Mouse (Mus musculus): ENCODE measurements at regions not wholly inside any gene's neighbourhood (a gene's known extent, or its start where the extent isn't known, plus 50 kb on each side); places are given as distances from the start of the nearest gene placed in this dataset.
A peak's percentile ranks its signal among the peaks of the same experiment; 100 is the strongest.

DNA sequence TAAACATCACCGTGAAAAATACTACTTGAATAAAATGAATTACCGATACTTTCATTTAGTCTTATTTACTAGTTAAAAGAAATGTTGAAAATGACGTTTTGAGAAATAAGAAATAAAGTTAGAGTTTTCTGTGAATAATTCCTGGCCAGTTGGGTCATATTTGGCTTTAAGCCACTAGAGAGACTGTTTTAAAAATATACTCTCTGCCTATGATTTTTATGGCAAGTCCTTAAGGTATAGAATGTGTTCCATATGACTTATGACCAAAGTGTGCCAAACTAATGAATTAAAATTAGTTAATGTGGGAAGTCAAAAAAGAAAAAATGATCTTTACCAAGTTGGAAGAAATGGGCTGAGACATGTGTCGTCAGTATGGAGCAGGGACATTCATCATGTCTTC lies 354.2 kb upstream of the Col3a1 start:
- DNase-seq (ENCODE audit: low spot score in 2 of 2): no peak

DNA sequence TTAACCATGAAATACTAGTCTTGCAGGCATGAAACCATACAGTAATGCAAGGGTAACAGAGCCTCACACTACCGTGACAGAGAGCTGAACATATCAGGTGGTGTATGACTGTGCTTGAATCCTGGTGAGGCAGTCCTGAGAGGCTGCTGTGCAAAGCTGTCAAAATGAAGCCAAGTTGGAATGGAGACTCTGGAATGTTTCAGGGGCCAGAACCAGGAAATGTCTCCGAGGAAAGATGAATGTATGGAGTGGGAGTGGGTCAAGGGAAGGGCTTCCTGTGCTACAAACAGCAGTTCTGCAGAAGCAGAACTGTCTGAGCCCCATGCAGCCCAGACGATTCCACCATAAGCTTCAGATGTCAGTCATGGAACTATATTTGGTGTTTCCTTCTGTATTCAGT lies 324.2 kb upstream of the Col3a1 start:
- DNase-seq (ENCODE audit: low spot score in 2 of 2): no peak

DNA sequence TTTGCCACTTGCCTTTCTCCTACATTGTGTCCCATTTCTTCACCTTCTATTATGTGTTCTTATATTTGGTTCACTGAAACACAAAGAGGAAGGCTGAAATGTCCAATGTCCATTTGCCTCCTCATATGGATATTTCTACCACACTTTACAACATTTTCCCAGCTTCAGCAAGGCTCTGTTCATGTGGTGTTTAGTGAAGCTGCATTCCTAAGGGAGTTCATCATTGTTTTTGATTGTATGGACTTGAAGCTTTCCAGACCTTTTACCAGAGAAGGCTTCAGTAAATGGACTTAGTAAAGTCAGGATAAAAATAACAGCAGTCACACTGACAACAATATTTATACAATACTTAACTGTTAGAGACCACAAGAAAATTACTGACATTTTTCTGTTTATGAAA lies 290.8 kb upstream of the Col3a1 start:
- no peak for DNase-seq (ENCODE audit: low spot score in 2 of 2)

DNA sequence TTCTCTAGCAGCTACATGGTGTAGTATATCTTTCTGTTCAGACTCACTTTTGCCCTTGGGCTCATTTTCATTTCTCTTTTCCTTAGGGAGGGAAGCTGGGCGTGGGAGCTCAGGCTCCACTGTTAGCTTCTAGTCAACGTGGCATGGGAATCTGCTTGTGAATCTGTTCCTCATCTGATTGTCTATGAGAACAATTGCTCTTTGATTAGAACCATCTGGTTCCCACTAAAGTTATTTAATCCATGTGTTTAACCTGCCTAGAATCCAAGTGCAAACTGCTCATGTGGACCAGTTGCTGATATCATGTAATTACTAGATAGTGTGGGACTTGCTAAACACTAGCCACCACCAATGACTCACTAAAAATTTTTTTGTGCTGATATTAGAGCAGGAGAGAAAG lies 290.1 kb upstream of the Col3a1 start:
- no peak for DNase-seq (ENCODE audit: low spot score in 2 of 2)

DNA sequence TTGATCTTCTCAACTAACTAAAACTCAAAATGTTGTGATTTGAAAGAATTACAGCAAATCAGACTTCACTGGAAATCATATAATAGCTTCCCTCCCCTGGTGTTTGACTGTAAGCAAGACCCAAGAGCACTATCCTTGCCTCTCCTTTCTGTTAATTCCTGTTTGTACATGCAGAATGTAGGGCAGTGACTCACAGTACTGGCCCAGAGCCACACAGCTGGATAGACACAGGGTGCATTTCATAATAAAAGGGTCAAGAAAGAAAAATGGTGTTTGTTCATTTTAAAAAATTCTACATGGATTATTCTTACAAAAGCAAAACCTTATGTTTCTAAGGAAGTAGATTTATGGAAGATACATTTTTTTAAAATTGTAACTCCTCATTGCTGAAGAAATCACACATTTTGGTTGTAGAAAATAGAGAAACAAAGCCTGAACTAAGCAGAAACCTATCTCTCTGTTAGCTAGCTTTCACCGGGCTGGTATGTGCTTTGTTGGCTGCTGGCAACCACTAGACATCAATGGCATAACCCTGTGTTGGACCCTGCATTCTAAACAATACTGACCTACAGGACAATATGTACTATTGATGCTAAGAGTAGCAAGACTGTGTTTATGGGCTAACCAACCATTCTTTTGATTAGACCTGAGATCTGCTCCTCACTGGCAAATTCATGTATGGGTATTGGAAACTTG lies 289.0 kb upstream of the Col3a1 start:
- peak; percentile 42 to 84 for DNase-seq (ENCODE audit: low spot score in 2 of 2)

DNA sequence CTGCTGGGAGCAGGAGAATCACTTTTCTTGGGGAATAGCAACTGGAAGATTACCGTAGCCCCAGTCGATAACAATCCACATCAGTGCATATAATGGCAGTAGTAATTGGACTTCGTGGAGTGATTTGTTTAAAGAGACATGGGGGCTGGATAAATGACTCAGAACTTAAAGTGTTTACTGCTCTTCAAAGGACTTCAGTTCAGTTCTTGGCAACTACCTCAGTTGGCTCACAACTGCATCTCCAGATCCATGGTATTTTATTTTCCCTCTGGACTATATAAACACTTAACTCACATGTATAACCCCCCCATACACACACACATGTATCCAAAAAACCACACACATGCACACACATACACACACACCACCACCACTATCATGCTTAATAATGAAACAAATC lies 288.0 kb upstream of the Col3a1 start:
- no peak for DNase-seq (ENCODE audit: low spot score in 2 of 2)

DNA sequence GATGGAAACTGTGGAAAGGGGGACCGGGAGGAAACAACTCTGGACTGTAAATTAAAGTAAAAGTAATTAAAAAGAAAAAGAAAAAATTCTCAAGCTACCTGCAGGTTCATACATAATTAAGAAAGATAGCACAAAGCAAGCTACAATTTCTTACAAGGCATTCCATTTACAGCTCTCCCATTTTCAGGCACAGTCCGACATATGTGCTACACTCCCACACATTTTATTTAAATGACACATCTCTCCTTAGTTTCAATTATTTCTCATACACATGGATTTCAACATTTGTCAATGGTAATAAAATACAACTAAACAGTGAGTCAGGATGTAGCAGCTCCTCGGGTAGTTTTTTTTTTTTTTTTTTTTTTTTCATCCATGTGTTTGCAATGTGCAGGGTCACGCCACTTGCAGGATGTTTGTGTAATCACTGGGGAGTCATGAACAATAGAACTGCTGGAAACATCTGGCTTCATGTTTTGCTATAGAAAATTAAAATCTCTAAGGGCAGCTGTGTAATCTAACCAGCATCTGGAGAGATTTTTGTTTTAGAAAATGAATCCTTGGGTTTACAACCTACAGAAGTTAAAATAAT lies 279.8 kb upstream of the Col3a1 start:
- no peak for DNase-seq (ENCODE audit: low spot score in 2 of 2)

DNA sequence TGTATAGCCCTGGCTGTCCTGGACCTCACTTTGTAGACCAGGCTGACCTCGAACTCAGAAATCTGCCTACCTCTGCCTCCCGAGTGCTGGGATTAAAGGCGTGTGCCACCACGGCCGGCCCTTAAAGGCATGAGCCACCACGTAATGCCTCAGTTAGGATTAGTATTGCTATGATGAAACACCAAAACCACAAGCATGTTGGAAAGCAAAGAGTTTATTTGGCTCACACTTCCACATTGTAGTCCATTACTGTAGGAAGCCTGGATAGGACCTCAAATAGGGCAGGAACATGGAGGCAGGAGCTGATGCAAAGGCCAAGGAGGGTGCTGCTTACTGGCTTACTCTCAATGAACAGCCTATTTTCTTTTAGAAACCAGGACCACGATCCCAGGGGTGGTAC lies 278.0 kb upstream of the Col3a1 start:
- DNase-seq (ENCODE audit: low spot score in 2 of 2): no peak

DNA sequence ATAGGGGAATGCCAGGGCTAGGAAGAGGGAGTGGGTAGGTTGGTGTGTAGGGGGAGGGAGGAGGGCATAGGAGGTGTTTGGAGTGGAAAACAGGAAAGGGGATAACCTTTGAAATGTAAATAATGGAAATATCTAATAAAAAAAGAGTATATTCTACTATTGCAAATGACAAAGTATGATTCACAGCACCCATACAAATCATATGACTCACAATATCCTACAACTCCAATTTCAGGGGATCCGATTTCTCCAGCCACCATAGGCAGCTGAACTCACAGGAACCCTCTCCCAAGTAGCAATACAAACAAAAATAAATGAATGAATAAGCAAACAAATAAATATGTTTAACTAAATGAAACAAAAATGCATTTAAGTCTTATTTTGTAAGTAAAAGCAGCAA lies 270.0 kb upstream of the Col3a1 start:
- no peak for DNase-seq (ENCODE audit: low spot score in 2 of 2)

DNA sequence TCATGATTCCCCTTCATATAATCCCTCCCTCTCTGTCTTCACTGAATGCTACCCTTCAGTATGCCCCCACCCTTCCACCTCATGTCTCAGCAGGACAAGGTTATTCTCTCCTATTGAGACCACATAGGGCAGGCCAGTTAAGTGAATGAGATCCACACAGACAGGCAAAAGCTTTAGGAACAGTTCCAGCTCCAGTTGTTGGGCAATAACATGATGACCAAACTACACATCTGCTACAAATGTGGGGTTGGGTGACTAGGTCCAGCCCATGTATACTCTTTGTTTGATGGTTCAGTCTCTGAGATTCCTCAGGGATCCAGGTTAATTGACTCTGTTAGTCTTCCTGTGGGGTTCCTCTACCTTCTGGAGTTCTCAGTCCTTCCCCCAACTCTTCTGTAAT lies 269.5 kb upstream of the Col3a1 start:
- no peak for DNase-seq (ENCODE audit: low spot score in 2 of 2)

DNA sequence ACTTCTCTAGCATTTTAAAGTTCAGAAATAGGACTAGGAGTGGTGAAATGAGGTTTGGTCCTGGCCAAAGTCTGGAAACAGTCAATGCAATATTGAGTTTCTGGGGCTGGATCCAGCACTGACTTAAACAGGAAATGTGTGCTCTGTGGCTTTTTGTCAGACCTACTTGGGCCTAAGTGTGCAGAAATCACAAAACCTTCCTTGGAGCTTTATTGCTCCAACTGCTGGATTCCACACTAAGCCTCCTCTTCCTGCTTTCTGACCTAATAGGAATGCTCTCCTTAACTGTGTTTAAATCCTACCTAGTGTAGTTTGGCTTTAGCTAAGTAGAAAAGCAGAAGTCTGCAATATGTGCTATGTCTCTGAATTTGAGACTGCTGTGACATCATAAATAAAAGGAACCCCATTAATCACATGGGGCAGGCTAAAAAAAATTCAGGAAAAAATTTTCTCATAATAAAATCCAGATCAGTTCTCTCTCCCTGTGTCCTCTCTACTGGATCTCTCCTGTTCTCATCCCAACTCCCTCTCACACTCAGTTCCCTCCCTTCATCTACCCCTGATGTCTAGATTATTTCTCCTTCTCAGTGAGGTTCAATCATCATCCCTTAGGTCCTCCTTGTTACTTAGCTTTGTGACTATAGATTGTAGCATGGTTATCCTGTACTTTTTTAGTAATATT lies 268.0 kb upstream of the Col3a1 start:
- no peak for DNase-seq (ENCODE audit: low spot score in 2 of 2)

DNA sequence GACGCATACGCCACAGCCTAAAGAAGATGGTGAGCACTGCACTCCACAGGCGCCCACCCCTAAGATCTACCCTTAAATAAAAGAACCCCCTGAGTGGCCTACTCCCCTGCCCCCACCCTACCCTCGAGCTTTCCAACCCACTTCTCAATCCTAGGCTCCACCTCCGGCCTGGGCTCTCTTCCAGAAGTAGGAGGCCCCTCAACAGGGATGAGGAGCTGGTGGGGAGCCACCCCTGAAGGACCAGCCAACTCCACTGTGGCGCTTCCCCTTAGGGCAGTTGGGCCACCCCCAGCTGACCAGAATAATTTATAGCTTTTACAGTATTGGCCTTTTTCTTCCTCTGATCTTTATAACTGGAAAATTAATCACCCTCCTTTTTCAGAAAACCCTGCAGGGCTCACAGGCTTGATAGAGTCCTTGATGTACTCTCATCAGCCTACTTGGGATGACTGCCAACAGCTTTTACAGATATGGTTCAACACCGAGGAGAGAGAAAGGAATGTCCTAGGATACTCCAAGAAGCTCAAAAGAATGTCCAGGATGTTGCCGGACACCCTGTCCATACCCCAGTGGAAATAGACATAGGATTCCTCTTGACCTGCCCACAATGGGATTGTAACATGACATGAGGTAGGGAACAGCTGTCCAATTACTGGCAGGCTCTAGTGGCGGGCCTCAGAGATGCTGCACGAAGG lies 220.3 kb upstream of the Col3a1 start:
- no peak for DNase-seq (ENCODE audit: low spot score in 2 of 2)

DNA sequence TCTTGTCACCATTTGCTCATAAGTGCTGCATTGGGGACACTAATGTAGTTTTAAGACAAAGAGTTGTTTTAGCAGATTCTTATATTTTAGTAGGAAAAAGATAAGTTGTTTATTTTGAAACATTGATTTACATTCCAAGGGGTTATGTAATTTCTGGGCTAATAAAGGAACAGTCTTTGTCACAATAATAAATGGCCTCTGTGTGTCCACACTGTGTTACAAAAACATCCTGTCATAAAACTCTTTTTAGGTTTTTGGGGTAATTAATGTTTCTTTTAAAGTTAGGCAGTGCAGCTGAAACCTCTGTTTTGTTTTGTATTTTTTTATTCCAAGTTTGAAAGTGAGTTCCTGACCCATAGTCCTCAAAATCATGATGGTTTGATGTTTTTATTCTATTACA lies 210.4 kb upstream of the Col3a1 start:
- DNase-seq (ENCODE audit: low spot score in 2 of 2): no peak

DNA sequence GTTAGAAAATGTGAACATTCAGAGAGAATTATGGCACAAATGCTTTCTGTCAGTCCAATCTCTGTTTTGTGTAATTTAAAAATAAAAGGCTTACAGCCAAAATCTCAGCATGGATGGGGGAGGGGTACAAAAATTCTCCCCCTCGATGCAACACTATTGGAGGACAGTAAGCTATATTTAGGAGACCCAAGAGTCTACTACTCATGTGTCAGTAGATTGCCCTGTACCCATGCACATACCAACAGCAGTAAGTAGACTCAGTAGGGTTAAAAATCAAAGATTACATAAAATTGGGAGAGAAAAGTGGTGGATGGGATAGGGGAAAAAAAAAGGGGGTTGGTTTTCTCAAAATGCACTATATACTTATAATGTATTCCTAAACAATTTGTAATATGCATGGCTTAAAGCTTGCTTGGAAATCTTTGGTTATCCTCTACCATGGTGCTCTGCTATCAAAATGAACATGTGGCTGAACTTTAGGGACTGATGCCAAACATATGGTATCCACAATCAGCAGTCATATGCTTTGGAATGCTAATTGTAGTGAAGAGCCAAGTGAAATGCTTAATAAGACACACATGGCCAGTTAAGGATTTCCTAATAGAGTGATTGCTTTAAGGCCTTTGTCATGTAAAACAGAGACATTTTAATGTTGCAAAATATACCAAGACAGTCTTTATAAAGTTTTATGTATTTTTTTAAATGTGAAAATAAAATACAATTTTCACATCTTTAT lies 194.8 kb upstream of the Col3a1 start:
- DNase-seq (ENCODE audit: low spot score in 2 of 2): no peak

DNA sequence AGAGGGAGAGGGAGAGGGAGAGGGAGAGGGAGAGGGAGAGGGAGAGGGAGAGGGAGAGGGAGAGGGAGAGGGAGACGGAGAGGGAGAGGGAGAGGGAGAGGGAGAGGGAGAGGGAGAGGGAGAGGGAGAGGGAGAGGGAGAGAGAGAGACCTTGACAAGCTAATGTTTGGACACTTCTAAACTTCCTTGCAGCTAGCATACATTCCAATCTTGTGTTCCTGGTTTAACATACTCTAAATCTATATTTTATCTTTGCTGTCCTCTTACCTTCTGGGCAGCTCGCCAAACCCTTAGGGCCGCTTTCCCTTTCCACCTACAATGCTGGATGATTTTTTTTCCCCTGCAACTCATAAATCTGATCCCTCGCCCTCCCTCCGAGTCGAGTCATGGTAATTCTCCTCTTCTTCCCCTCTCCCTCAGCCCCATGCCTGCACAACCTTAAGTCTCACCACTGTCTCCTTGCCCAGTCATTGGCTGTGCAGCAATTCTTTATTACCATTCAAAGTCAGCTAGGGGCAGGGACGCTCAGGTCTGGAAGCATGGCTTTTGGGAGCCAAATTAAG lies 176.1 kb upstream of the Col3a1 start:
- no peak for DNase-seq (ENCODE audit: low spot score in 2 of 2)

DNA sequence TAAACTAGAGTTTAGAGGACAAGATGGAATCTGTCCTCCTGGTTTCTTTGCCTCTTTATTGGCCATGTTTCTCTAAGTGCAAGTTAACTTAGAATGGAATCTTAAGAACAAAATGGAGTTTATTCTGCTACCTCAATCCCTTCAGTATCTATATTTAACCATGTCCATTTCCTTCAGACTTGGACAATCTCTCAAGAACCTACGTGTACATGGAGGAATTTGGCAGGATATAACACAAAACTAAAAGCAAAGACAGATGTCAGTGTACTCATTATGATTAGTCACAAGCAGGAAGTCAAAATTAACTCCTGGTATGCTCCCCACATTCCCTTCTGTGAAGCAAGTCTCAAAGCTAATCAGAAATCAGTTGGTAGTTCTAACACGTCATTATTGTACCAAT lies 164.3 kb upstream of the Col3a1 start:
- DNase-seq (ENCODE audit: low spot score in 2 of 2): no peak

DNA sequence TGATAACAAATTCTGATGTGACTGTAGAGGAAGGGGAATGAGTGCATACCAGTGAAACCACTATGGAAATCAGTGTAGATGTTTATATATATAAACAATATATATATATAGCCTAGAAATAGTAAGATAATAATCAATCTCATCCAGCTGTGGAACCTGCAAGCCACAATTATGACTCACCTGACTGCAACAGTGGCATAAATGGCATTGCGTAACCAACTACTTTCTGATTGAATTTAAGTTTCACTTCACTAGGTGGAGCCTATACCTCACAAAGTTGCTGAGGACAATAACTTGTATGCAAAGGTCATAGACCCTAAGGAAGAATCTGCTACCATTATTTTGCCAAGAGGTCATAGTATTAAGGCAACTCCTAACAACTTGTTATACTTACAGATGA lies 129.7 kb upstream of the Col3a1 start:
- no peak for DNase-seq (ENCODE audit: low spot score in 2 of 2)

DNA sequence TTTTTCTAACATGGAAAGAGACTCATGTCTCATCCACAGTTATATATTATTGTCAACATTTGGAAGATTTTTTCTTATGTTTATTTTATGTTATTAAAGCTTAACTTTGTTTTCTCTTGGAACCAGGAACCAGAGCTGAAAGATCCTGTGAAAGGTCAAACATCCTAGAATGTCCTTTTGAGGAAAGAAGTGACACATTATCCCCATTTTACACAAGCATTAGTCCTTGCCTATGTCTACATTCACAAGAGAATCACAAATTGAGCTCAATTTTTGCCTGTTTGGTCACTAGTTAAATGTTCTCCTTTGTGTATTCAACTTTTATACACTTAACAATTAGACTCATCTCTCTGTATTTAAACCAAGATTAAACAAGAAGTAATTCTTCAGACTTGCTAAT lies 126.0 kb upstream of the Col3a1 start:
- no peak for DNase-seq (ENCODE audit: low spot score in 2 of 2)

DNA sequence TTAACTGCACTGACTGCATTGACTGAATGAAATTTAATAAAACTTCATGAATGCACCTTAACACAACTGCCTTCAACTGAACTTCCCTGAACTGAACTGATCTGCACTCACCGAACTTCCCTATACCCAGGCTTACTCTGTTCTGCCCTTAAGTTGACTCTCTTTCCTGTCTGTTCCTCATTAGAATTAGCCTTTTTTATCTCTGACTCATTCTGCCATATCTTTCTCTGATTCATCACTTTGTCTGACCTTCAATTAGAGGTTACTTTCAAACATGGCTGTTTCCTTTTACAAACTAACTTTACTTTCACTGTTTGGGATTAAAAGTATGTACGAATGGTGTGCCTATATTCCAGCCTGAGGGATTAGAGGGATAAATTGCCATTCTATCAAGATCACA lies 103.4 kb upstream of the Col3a1 start:
- no peak for DNase-seq (ENCODE audit: low spot score in 2 of 2)

DNA sequence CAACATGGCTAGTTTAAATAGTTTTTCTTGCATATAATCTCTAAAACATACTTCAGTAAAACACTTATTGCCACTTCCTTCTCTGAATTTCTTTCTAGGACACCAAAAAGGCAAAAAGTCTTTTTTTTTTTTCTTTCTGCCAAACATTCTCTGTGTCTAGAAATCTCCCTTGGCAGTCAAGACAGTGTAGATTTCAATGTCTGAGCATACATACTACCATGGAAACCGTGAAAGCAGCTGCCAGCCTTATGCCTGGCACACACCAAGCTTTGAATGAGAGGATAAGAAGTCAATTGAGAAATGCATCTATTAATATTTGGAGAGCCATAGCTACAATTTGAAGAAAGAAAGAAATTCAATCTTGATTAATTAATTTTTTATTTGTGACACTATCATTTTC lies 95.1 kb upstream of the Col3a1 start:
- DNase-seq (ENCODE audit: low spot score in 2 of 2): no peak

All from urinary bladder, postnatal 36 days (tissue).